Mouse (Mus musculus) kidney, adult 8-10 months (tissue): ENCODE data around the gene Nup205.
A peak's percentile ranks its signal among the peaks of the same experiment; 100 is the strongest.
"Not testable (repeated sequence)": the region's sequence is repeated elsewhere in the genome, so short reads cannot be mapped to it uniquely, and the experiment has no call there.

ENCODE experiments used
- DNase-seq, 2 experiments: peaks; one replicate each; pipeline ENCODE4 v3.0.0; 2022

The Nup205 gene

DNA sequence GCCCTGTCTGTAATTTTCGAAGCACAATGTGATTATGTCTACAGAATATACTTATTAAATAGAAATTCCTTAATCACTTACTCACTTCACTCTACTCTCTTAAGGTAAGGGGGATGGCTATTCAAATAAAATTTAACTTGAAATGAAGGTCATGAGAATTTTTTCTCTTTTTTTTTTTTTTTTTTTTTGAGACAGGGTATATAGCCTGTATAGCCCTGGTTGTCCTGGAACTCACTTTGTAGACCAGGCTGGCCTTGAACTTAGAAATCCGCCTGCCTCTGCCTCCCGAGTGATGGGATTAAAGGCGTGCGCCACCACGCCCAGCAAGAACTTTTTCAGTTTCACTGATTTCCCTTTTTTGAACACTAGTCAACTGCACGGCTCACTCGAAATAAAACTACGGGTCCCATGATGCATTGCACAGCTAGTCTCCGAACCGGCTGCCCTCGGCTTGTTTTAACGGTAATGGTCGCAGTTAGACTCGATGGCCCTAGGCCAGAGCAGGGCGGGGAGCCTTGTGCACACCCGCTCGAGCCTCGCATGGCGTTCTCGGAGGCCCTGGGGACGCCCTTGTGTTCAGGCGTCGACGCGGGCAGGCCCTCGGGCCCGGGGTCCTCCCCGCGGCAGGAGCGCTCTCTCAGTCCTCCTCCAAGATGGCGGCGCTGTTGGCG, at the start of gene Nup205:
Nup205 (plus strand) TSS at position 443 of the 671 bp plus-strand sequence.
- peak; percentile 78 to 79 for DNase-seq

DNA sequence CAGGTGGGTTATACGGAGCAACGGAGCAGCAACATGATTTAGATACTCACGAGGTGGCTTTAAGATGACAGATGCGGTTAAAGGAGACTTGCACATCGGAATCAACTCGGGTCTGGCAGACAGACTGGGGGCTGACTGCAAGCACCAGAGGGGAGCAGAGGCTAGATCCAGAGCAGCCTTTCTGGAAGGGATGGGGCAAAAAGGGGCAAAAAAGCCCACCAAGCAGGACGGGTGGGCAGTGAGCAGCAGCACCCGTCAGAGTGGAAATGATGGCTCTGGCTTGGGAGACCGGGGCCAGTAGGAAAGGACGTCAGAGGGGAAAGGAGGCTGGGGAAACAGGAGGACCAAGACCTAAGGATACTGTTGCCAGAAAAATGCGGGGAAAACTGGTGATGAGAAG, 44.4 kb upstream of the Nup205 start:
- peak in 1 of 2 experiments; percentile 2 for DNase-seq

DNA sequence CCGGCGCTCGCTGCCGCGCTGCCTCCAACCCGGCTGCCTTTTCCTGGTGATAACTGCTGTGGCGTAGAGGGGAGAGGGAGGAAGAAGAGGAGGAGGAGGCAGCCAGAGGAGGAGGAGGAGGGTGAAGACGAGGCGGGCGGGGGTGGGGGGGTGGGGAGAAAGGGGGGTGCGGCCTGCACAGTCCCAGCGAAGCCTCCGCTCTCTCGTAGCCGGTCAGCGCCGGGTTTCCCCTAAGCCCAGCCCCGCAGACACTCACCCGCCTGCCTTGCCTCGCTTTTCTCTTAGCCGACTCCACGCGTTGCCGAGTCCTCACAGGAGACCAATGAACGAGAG, 44.0 kb upstream of the Nup205 start:
- DNase-seq, result no peak

DNA sequence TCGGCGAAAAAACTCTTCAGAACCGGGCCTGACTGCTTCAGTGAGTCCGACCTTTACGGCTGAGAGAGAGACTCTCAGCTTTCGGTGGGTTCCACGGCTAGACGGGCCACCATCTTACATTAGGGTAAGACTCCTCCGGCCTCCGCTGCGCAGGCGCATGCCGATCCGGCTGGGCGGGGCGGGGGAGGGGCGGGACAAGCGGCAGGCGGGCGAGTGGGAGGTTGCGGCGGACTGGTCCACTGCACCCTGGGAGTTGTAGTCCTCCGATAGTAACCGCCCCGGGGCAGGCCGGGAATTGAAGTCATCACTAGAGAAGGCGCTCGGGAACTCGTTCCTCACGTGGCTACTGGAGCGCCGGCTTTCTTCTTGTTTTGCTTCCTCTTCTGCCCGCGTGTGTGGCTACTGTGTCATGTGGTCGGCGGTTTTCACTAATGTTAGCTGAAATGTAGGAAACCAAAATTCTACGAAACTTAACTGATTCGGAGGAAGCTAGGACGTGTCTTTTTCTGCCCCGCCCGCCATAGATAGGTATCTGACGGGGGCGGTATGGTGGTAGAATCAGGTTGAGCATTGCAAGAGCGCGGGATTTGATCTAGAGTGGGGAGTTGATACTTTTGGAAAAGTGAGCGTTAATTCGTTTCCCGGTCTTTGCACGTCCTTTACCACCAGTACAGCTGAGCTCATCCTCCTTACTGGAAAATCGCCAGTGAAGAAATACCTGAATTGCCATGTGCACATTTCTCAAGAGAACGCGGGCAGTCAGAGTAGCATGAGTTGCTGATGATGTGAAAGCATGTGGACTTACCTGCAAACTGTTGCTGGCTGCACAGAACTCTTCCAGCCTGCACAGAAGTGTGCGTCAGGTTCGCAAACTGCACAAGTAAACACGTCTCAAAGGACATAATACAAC, 43.4 kb upstream of the Nup205 start, which contains the start of gene Cnot4:
Cnot4 (minus strand) TSS at position 146 of the 910 bp plus-strand sequence.
- DNase-seq, result peak; percentile 99

DNA sequence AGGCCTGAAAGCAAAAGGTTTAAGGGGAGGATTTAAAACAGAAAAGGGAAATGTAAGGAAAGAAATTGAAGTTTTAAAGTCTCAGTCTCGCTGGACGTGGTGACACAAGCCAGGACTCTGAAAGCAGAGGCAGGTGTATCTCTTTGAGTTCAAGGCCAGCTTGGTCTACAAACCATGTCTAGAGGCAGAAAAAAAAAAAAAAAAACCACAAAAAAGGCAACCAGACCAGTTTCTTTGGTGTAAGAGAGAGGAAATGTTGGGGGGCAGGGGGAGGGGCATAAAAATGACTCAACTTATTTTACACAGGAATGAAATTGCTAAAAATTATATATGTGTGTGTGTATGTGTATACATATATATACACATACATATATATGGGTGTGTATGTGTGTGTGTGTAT, 42.4 kb upstream of the Nup205 start:
- no peak for DNase-seq

DNA sequence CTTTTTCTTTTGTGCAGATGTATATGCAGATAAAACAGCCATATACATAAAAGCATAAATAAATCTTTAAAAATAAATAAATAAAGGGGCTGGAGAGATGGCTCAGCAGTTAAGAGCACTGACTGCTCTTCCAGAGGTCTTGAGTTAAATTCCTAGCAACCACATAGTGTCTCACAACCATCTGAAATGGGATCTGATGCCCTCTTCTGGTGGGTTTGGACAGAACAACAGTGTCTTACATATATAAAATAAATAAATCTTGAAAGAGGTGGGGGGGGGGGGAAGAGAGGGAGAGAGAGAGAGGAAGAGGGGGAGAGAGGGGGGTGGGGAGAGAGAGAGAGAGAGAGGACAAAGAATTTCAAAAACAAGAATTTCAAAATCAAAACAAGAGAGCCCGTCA, 36.9 kb upstream of the Nup205 start:
- DNase-seq, result no peak

DNA sequence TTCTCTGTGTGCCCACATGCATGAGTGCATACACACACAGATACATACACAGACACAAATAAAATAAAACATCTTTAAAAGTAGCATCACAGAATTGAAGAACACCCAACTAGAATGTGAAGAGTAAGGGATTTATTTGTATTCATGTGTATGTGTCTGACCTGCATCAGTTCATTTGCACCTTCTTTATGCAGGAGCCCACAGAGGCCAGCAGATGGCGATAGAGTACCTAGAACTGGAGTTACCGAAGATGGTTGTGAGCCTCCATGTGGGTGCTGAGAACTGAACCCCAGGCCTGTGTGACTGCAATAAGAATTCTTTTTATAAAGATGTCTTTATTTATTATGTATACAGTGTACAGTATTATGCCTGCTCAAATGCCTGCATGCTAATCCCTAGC, 31.7 kb upstream of the Nup205 start:
- no peak for DNase-seq

DNA sequence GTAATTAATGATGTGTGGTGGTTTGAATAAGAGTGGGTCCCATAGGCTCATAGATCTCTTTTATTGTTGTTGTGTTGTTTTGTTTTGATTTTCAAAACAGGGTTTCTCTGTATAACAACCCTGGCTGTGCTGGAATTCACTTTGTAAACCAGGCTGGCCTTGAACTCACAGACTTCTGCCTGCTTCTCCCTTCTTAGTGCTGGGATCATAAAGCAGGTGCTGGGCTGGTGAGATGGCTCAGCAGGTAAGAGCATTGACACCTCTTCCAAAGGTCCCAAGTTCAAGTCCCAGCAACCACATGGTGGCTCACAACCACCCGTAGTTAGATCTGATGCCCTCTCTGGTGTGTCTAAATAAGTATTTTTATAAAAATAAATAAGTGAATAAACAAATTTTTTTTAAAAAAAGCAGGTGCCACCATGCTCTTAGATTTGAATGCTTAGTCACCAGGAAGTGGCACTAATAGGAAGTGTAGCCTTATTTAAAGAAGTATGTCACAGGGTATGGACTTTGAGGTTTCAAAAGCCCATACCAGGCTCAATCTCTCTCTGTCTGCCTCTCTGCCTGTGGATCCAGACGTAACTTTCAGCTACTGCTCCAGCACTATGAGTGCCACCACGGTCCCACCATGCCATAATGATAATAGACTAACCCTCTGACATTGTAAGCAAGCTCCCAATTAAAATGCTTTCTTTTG, 29.3 kb upstream of the Nup205 start:
- DNase-seq, result no peak

DNA sequence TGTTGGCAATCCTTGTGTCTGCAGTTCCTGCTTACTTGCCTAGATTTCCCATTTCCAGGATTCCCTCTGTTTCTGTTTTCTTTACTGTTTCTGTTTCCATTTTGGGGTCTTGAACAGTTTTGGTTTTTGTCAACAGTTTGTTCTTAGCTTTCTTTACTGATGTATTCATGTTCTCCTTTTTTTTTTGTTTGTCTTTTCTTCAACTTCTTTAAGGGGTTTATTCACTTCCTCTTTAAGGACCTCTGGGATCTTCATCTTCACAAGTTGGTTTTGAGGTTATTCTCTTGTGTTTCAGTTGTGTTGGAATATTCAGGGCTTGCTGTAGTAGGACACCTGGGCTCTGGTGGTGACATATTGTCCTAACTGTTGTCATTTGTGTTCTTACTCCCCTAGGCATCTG, 22.7 kb upstream of the Nup205 start:
- no peak for DNase-seq

DNA sequence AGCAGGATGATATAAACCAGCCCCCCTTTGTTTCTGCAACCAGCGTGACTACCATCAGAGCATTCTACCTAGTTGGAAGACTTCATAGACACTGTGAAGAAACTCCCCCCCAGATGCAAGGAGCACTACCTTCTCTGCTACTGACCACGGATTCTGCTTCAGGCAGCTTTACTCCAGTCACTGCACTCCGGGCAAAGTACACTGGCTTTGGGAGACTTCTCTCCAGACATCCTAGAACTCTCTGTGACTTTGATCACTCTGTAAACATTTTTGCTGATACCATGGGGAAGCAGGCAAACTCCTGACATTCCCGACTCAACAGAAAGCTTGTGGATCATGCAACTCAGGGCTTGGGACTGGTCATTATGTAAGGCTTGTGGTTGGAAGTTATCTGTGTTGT, 8.0 kb upstream of the Nup205 start:
- peak; percentile 11 to 19 for DNase-seq

DNA sequence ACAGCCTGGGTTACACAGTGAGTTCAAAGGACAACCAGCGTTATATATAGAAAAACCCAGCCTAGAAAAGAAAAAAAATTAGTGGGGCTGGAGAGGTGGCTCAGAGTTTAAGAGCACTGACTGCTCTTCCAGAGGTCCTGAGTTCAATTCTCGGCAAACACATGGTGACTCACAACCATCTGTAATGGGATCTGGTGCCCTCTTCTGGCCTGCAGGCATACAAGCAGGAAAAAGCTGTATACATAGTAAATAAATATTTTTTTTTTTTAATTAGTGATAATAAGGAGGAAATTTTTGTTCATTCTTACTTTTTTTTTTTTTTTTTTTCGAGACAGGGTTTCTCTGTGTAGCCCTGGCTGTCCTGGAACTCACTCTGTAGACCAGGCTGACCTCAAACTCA, 5.2 kb upstream of the Nup205 start:
- not testable (repeated sequence) for DNase-seq

DNA sequence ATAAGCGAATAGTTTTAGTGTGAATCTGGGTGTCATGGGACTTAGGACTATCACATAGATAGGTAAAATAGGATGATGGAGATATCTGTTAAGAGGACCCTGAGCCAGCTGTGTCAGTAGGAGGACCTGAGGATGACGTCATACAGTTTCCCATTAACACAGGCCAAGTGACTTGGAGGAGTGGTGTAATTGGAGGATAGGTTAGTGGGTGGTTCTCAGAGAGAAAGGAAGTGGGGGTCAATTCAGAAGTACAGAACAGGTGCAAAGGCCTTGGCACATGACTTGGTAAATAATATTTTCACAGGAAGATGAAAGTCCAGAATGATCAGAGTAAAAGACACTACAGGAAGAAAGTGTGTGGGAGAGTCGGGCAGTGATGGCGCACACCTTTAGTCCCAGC, 4.0 kb upstream of the Nup205 start:
- DNase-seq, result no peak

DNA sequence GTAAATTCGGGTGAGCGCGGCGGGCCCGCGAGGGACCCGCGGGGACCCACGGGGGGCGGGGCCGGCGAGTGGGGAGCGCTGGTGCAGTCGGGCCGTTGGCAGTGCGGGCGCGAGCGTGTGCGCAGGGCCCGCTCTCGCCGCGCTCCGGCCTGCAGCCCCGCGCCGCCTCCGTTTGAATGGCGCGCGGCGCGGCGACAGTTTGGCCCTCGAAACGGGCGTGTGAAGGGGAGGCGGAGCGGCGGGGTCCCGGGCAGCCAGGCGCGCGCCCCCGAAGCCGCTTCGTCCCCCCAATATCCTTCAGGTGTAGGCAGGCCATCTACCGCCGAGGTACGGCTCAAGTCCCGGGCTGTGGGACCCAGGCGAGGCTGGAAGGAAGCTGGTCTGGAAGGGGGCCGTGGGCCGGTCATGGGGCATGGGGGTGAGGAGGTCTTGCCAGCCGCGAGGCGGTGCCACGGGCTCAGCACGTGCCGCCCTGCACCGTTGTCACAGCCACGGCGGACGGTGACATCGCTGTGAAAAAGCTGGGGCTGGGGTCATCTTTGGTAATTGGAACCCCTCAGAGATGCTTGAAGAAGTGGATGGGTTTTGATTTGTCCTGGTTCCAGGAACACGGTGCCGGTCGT, 540 bp downstream of the Nup205 start:
- no peak for DNase-seq

DNA sequence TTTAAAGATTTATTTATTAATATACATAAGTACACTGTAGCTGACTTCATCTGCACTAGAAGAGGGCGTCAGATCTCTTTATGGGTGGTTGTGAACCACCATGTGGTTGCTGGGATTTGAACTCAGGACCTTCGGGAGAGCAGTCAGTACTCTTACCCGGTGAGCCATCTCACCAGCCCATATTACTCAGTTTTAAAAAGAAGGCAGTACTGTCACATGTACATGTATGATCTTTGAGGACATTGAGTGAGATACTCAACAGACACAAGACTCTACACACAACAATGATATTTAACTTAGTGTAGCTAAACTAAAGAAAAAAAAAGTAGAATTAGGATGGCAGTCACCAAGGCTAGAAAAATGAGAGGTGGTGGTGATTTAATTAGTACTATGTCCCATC, 2.1 kb downstream of the Nup205 start:
- DNase-seq, result not testable (repeated sequence)

DNA sequence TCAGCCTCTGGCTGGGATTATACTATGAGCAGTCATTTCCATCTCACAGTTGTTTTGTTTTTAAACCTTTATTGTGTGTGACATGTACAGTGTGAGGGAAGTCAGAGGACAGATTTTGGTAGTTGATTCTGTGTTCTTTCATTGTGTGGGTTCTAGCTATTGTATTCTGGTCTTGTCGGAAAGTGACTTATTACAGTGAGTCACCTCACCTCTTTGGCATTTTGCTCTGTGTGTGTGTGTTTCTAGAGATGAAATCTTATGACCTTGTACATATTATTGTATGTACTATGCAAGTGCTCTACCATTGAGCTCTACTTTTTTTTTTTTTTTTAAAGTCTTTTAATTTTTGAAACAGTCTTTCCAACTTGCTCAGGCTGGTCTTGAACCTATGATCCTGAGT, 7.6 kb downstream of the Nup205 start:
- no peak for DNase-seq

DNA sequence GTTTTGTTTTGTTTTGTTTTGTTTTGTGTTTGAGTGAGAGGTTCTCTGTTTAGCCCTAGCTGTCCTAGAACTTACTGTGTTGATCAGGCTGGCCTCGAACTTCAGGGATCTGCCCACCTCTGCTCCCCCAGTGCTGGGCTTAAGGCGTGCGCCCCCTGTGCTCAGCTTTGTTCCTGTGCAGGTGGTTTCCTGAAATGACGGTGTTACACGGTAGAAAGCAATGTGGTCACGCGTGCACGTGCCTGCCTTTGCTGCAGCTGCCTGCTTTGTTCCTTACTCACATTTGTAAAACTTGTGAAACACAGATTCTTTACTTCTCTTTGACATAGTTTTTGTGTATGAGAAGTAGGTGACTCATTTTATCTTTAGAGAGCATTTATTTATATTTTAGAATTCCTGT, 14.0 kb downstream of the Nup205 start:
- DNase-seq, result no peak

DNA sequence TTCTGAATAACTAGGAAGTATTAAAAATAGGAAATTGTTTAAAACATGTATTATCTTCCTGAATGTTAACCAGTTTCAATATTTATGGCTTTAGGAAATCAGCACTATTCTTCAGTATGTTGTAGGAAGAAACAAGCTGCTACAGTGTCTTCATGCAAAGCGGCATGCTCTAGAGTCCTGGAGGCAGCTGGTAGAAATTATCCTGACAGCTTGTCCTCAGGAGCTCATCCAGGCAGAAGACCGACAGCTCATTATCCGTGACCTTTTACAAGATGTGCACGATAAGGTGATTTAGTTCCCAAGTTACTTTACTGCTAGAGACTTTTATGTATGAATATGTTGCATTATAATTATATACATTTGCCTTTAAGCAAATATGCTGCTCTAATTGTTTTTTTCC, 48.5 kb downstream of the Nup205 start:
- DNase-seq, result no peak

DNA sequence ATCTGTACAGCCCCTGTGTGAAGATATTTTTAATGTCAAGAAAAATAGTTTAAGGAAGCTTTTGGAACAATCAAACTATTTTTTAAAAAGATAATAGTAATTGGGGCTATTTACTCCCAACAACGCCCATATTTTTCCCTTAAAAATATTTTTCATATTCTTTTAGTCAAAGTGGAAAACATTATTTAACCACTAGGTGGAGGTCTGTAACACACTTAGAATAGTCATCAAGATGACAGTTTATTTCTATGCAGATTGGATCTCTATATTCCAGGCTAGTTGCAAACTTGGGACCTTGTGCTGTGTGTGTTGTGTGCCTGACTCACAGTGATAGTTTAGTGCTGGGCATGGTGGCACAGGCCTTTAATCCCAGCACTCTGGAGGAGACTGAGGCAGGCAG, 52.2 kb downstream of the Nup205 start:
- no peak for DNase-seq

DNA sequence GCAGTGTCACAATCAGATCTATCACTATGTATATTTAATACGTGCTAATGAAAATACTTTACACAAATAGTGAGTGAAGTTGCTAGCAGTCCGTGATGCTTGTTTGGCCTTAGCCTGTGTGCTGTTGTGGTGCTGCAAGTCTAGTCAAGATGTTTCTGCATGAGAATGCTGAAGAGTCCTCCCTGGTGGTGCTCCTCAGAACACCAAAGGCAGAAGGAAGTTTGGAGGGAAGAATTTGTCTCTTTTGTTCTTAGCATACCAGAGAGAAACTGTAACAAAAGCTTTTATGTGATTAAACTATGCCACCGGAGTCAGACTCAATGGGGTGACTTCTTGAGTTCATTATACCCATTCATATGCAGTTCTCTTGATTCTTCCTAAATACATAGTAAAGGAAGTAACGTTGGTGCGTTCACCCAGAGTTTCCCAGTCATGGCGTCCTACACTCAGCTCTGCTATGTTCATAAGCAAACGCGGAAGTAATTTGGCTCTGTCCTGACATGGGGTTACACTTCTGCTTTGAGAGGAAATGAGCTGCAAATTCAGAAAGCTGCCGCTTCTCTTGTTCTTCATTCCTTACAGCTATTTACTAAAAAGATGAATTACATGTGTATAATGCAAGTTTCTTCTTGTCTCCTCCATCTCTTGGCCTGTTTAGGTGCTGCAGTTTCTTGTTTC, 59.0 kb downstream of the Nup205 start:
- no peak for DNase-seq

DNA sequence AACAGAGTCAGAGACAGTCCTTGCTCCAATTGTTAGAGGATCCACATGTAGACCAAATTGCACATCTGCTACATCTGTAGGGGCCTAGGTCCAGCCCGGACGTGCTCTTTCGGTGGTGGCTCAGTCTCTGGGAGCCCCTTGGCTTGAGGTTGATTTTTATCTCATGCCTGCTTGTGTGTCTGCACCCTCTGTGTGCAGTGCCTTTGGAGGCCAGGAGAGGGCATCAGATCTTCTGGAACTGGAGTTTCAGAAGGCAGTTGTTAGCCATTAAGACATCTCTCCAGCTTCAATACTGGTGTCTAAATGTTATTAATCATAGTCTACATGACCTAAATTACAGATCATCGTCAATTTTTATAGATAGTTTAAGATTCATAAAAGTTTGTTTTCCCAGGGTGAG, 66.0 kb downstream of the Nup205 start:
- DNase-seq, result no peak

DNA sequence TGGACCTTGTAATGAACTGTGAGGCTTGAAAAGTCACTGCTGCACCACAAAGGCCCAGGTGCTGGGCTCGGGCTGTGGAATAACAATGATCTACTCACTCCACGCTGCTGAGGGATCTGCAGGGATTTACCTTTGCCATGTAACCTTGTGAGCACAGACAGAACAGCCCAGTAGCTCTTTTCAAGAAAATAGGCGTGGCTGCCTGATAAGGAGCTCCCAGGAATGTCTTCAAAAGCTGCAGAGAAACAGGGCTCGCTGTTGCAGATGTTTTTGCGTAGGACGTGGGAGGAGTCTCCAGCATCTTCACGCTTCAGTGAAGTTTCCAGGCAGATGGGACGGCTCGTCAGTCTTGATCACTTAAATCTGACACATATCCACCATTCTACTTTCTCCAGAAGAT, 66.8 kb downstream of the Nup205 start:
- DNase-seq, result no peak

DNA sequence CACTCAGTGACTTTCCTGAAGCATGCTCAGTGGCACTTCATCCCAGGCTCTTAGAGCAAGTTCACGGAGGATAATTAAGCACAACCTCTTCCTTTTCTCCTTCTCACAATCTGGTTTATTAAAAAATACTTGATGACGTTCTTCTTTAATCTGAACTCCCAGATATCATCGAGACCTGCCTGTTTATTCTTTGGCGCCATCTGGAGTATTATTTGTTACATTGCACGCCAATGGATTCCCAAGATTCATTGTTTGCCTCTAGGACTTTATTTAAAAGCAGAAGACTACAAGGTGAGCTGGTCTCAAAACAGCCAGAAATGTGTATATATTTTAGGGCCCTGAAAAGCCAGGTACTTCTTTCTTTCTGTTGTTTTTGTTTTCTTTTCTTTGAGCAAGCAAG, 67.9 kb downstream of the Nup205 start:
- no peak for DNase-seq
